Mouse (Mus musculus) hindbrain, embryonic 12.5 days (tissue): ENCODE measurements at regions not wholly inside any gene's neighbourhood (a gene's known extent, or its start where the extent isn't known, plus 50 kb on each side); places are given as distances from the start of the nearest gene placed in this dataset.
A peak's percentile ranks its signal among the peaks of the same experiment; 100 is the strongest.

Experiments
- ATAC-seq: fragments of 200-750 bp; cut with Nextera tagmentation; 2 replicates; pipeline ENCODE4 v1.8.0; 2017; ENCODE audit warnings: moderate TSS enrichment; ENCODE audit not compliant: low FRiP score
- H3K27ac ChIP-seq: fragments of 300-500 bp; sonication (generic); 2 replicates; pipeline ENCODE4 v1.5.1; 2016; ENCODE audit warnings: mild to moderate bottlenecking
- H3K27me3 ChIP-seq: fragments of 300-500 bp; sonication (generic); 2 replicates; pipeline ENCODE4 v1.6.1; 2016; ENCODE audit warnings: mild to moderate bottlenecking
- H3K36me3 ChIP-seq: fragments of 300-500 bp; sonication (generic); 2 replicates; pipeline ENCODE4 v1.6.1; 2016; ENCODE audit warnings: mild to moderate bottlenecking
- H3K4me1 ChIP-seq: fragments of 300-500 bp; sonication (generic); 2 replicates; pipeline ENCODE4 v1.6.1; 2016
- H3K4me2 ChIP-seq: fragments of 300-500 bp; sonication (generic); replicated peaks from 2 replicates; pipeline ENCODE4 v1.6.1; 2016; ENCODE audit warnings: mild to moderate bottlenecking
- H3K4me3 ChIP-seq: fragments of 300-500 bp; sonication (generic); 2 replicates; pipeline ENCODE4 v1.5.1; 2016; ENCODE audit warnings: mild to moderate bottlenecking
- H3K9ac ChIP-seq: fragments of 300-500 bp; sonication (generic); 2 replicates; pipeline ENCODE4 v1.6.1; 2016; ENCODE audit warnings: mild to moderate bottlenecking, moderate library complexity
- H3K9me3 ChIP-seq: fragments of 300-500 bp; sonication (generic); replicated peaks from 2 replicates; pipeline ENCODE4 v1.6.1; 2016; ENCODE audit warnings: mild to moderate bottlenecking
- WGBS: fragments of 180-500 bp; shearing (Covaris S2); methylation state at CpG from one replicate; pipeline ENCODE4 v1.1.7; 2016; 5-methylcytosine and 5-hydroxymethylcytosine counted together

- 32% methylated on average over 15 of the region's 15 CpGs for WGBS
These were observed 398.1 kb downstream of the Cd83 start for GRCm38 (mm10) chr13:44182544-44183191.

GRCm38 (mm10) chr13:44195365-44195764 is 410.8 kb downstream of the Cd83 start:
- Histone ChIP-seq H3K4me3 (no peak overlapping the region), H3K9me3 (no peaks in the 10 kb centered on the region), H3K4me1 (no peaks in the 10 kb centered on the region), H3K36me3 (no peaks in the 10 kb centered on the region), H3K27me3 (no peaks in the 10 kb centered on the region), H3K27ac (no peak overlapping the region), H3K4me2 (no peak overlapping the region), H3K9ac (no peak overlapping the region)
- no peak for ATAC-seq
- WGBS, result 92% methylated on average over 5 of the region's 5 CpGs

More at GRCm38 (mm10) chr13:44182544-44183191, 398.1 kb downstream of the Cd83 start:
- Histone ChIP-seq H3K4me3 (no peak overlapping the region), H3K9ac (no peak overlapping the region), H3K27me3 (no peaks in the 10 kb centered on the region), H3K36me3 (no peaks in the 10 kb centered on the region), H3K9me3 (no peaks in the 10 kb centered on the region), H3K4me2 (0 out of 2 replicates have a peak overlapping the region, but pooled peaks have one; percentile 8), H3K4me1 (peaks cover 7% of the 10 kb centered on the region; the same call in 1 of the 2 replicates), H3K27ac (no peak overlapping the region)
- no peak for ATAC-seq

- WGBS, result 51% methylated on average over 4 of the region's 4 CpGs
- H3K27me3 ChIP-seq, result peaks cover 37% of the 10 kb centered on the region
- no peaks in the 10 kb centered on the region for H3K36me3 ChIP-seq
- peaks cover 11% of the 10 kb centered on the region; the same call in 1 of the 2 replicates for H3K4me1 ChIP-seq
- no peaks in the 10 kb centered on the region for H3K9me3 ChIP-seq
- ATAC-seq, result no peak
- no peak overlapping the region for H3K9ac ChIP-seq
- H3K4me3 ChIP-seq, result no peak overlapping the region
- H3K4me2 ChIP-seq, result no peak overlapping the region
- H3K27ac ChIP-seq, result no peak overlapping the region
These were observed 421.5 kb downstream of the Cd83 start for GRCm38 (mm10) chr13:44206042-44206441.

GRCm38 (mm10) chr13:44206448-44206847 is 421.9 kb downstream of the Cd83 start:
- no peak for ATAC-seq
- 77% methylated on average over 4 of the region's 4 CpGs for WGBS
- H3K4me3 ChIP-seq, result no peak overlapping the region
- H3K27ac ChIP-seq, result no peak overlapping the region
- peaks cover 14% of the 10 kb centered on the region; the same call in 1 of the 2 replicates for H3K4me1 ChIP-seq
- H3K4me2 ChIP-seq, result no peak overlapping the region
- H3K9ac ChIP-seq, result no peak overlapping the region
- H3K27me3 ChIP-seq, result peaks cover 41% of the 10 kb centered on the region
- H3K9me3 ChIP-seq, result no peaks in the 10 kb centered on the region
- no peaks in the 10 kb centered on the region for H3K36me3 ChIP-seq

GRCm38 (mm10) chr13:44207400-44208005 is 422.9 kb downstream of the Cd83 start:
- H3K9ac ChIP-seq, result no peak overlapping the region
- no peak overlapping the region for H3K4me3 ChIP-seq
- H3K36me3 ChIP-seq, result no peaks in the 10 kb centered on the region
- ATAC-seq, result no peak
- H3K4me2 ChIP-seq, result no peak overlapping the region
- H3K9me3 ChIP-seq, result no peaks in the 10 kb centered on the region
- H3K4me1 ChIP-seq, result peaks cover 21% of the 10 kb centered on the region
- H3K27me3 ChIP-seq, result peaks cover 45% of the 10 kb centered on the region
- WGBS, result 70% methylated on average over 11 of the region's 11 CpGs
- no peak overlapping the region for H3K27ac ChIP-seq

GRCm38 (mm10) chr13:44209036-44209435 is 424.5 kb downstream of the Cd83 start:
- peaks cover 41% of the 10 kb centered on the region for H3K27me3 ChIP-seq
- ATAC-seq, result no peak

GRCm38 (mm10) chr13:44210123-44210522 is 425.5 kb downstream of the Cd83 start:
- Histone ChIP-seq H3K27me3 (peaks cover 40% of the 10 kb centered on the region), H3K9ac (no peak overlapping the region), H3K4me1 (peaks cover 31% of the 10 kb centered on the region), H3K36me3 (no peaks in the 10 kb centered on the region), H3K27ac (no peak overlapping the region), H3K9me3 (no peaks in the 10 kb centered on the region), H3K4me3 (no peak overlapping the region), H3K4me2 (no peak overlapping the region)
- ATAC-seq, result no peak
- 26% methylated on average over 6 of the region's 6 CpGs for WGBS

More at GRCm38 (mm10) chr13:44209036-44209435, 424.5 kb downstream of the Cd83 start:
- Histone ChIP-seq H3K4me3 (no peak overlapping the region), H3K36me3 (no peaks in the 10 kb centered on the region), H3K9ac (no peak overlapping the region), H3K4me1 (peaks cover 30% of the 10 kb centered on the region), H3K4me2 (0 out of 2 replicates have a peak overlapping the region, but pooled peaks have one; percentile 15), H3K9me3 (no peaks in the 10 kb centered on the region), H3K27ac (no peak overlapping the region)
- 10% methylated on average over 11 of the region's 11 CpGs for WGBS

GRCm38 (mm10) chr13:44212356-44212755 is 427.8 kb downstream of the Cd83 start:
- Histone ChIP-seq H3K4me3 (no peak overlapping the region), H3K27me3 (peaks cover 36% of the 10 kb centered on the region), H3K27ac (no peak overlapping the region), H3K9ac (no peak overlapping the region), H3K9me3 (no peaks in the 10 kb centered on the region), H3K4me1 (peaks cover 31% of the 10 kb centered on the region), H3K36me3 (no peaks in the 10 kb centered on the region), H3K4me2 (no peak overlapping the region)
- ATAC-seq, result no peak
- WGBS, result 82% methylated on average over 4 of the region's 4 CpGs

- no peaks in the 10 kb centered on the region for H3K9me3 ChIP-seq
- peaks cover 30% of the 10 kb centered on the region for H3K27me3 ChIP-seq
- no peak for ATAC-seq
- no peak overlapping the region for H3K27ac ChIP-seq
- 46% methylated on average over 11 of the region's 11 CpGs for WGBS
- no peak overlapping the region for H3K4me3 ChIP-seq
- no peak overlapping the region for H3K9ac ChIP-seq
- H3K4me1 ChIP-seq, result peaks cover 29% of the 10 kb centered on the region
- no peak overlapping the region for H3K4me2 ChIP-seq
- no peaks in the 10 kb centered on the region for H3K36me3 ChIP-seq
These were observed 428.4 kb downstream of the Cd83 start for GRCm38 (mm10) chr13:44212936-44213335.

- 11% methylated on average over 8 of the region's 8 CpGs for WGBS
- H3K36me3 ChIP-seq, result no peaks in the 10 kb centered on the region
- H3K9me3 ChIP-seq, result no peaks in the 10 kb centered on the region
- H3K4me2 ChIP-seq, result no peak overlapping the region
- H3K27me3 ChIP-seq, result peaks cover 9% of the 10 kb centered on the region
- H3K4me1 ChIP-seq, result peaks cover 23% of the 10 kb centered on the region
- no peak overlapping the region for H3K4me3 ChIP-seq
- H3K27ac ChIP-seq, result no peak overlapping the region
- H3K9ac ChIP-seq, result no peak overlapping the region
- no peak for ATAC-seq
These were observed 433.7 kb downstream of the Cd83 start for GRCm38 (mm10) chr13:44218266-44218665.

GRCm38 (mm10) chr13:44221721-44222120 is 437.1 kb downstream of the Cd83 start:
- WGBS, result 29% methylated on average over 5 of the region's 5 CpGs
- H3K27ac ChIP-seq, result no peak overlapping the region
- no peak for ATAC-seq

GRCm38 (mm10) chr13:44222335-44222734 is 437.8 kb downstream of the Cd83 start:
- Histone ChIP-seq H3K27me3 (peaks cover 7% of the 10 kb centered on the region; the same call in 1 of the 2 replicates), H3K9me3 (peaks cover 5% of the 10 kb centered on the region; the same call in 1 of the 2 replicates), H3K9ac (no peak overlapping the region), H3K27ac (no peak overlapping the region), H3K36me3 (no peaks in the 10 kb centered on the region), H3K4me3 (no peak overlapping the region), H3K4me2 (no peak overlapping the region), H3K4me1 (peaks cover 19% of the 10 kb centered on the region)
- no peak for ATAC-seq

More at GRCm38 (mm10) chr13:44221721-44222120, 437.1 kb downstream of the Cd83 start:
- H3K36me3 ChIP-seq, result no peaks in the 10 kb centered on the region
- no peak overlapping the region for H3K4me3 ChIP-seq
- H3K27me3 ChIP-seq, result peaks cover 7% of the 10 kb centered on the region; the same call in 1 of the 2 replicates
- H3K4me2 ChIP-seq, result no peak overlapping the region
- H3K9ac ChIP-seq, result no peak overlapping the region
- H3K4me1 ChIP-seq, result peaks cover 19% of the 10 kb centered on the region
- H3K9me3 ChIP-seq, result peaks cover 5% of the 10 kb centered on the region; the same call in 1 of the 2 replicates
